Mouse (Mus musculus) intestine, embryonic 14.5 days (tissue): ENCODE results near the gene Ybx2. TPM values are rescaled to one million over a fixed set of nuclear protein-coding genes. Genes with fewer than 3 reads are reported as not detected.

Experiments used
- ATAC-seq: fragments of 200-750 bp; cut with Nextera tagmentation; replicated peaks from 2 replicates; pipeline ENCODE4 v1.8.0; 2017; ENCODE audit warnings: low read depth, moderate number of reproducible peaks, moderate TSS enrichment, moderate library complexity; ENCODE audit not compliant: low FRiP score, low TSS enrichment
- DNase-seq: peaks from one replicate; pipeline ENCODE4 v3.0.0-alpha.2; 2018; ENCODE audit warnings: low spot score
- H3K27ac ChIP-seq: fragments of 300-500 bp; sonication (generic); 2 replicates; pipeline ENCODE4 v1.5.1; 2014; ENCODE audit warnings: low read depth, mild to moderate bottlenecking, control low read depth
- H3K27me3 ChIP-seq: fragments of 300-500 bp; sonication (generic); replicated peaks from 2 replicates; pipeline ENCODE4 v1.6.1; 2014; ENCODE audit warnings: low read length, control low read depth; ENCODE audit not compliant: control insufficient read depth, insufficient read depth
- H3K36me3 ChIP-seq: fragments of 300-500 bp; sonication (generic); 2 replicates; pipeline ENCODE4 v1.6.1; 2014; ENCODE audit warnings: low read length, control low read depth; ENCODE audit not compliant: control insufficient read depth, insufficient read depth
- H3K4me1 ChIP-seq: fragments of 300-500 bp; sonication (generic); replicated peaks from 2 replicates; pipeline ENCODE4 v1.6.1; 2014; ENCODE audit warnings: low read length, control low read depth, mixed read lengths; ENCODE audit not compliant: control insufficient read depth, insufficient read depth
- H3K4me2 ChIP-seq: fragments of 300-500 bp; sonication (generic); 2 replicates; pipeline ENCODE4 v1.6.1; 2014; ENCODE audit warnings: low read length
- H3K4me3 ChIP-seq: fragments of 300-500 bp; sonication (generic); 2 replicates; pipeline ENCODE4 v1.5.1; 2014; ENCODE audit warnings: low read depth, low read length, control low read depth, mixed read lengths
- H3K9ac ChIP-seq: fragments of 300-500 bp; sonication (generic); 2 replicates; pipeline ENCODE4 v1.6.1; 2014; ENCODE audit warnings: mild to moderate bottlenecking, low read length
- H3K9me3 ChIP-seq: fragments of 300-500 bp; sonication (generic); 2 replicates; pipeline ENCODE4 v1.6.1; 2016; ENCODE audit warnings: low read length, control low read depth; ENCODE audit not compliant: control insufficient read depth
- WGBS: fragments of 180-500 bp; shearing (Covaris S2); extraction: QIAGEN DNeasy Blood & Tissue Kit; methylation state at CpG from one replicate; pipeline ENCODE4 v1.1.7; 2014; 5-methylcytosine and 5-hydroxymethylcytosine counted together
- polyA plus RNA-seq: library from polyadenylated mRNA; unstranded; fragments of >200 nt; fragmentation: Nextera tagmentation; extraction: Ambion mirVana; gene quantifications from 2 replicates; pipeline ENCODE4 v1.2.1, GENCODE M21; 2014

Gene Ybx2
- polyA plus RNA-seq, 1 experiment from 2014 or later = 4.6 TPM

GRCm38 (mm10) chr11:69968793-69969192 is 33.2 kb downstream of the Ybx2 start:
- H3K36me3 ChIP-seq = peaks cover 53% of the 10 kb centered on the region
- H3K4me3 ChIP-seq = no peak overlapping the region
- no peak overlapping the region for H3K9ac ChIP-seq
- DNase-seq (peak; percentile 67), ATAC-seq (peak; percentile 48)
- peak overlapping the region; percentile 67 for H3K27ac ChIP-seq
- H3K9me3 ChIP-seq = no peaks in the 10 kb centered on the region
- 62% methylated on average over 4 of the region's 4 CpGs for WGBS
- H3K4me2 ChIP-seq = peak overlapping the region; percentile 2
- peaks cover 5% of the 10 kb centered on the region; the same call in 1 of the 2 replicates for H3K4me1 ChIP-seq
- peaks cover 35% of the 10 kb centered on the region for H3K27me3 ChIP-seq

- peak overlapping the region; percentile 67 for H3K27ac ChIP-seq
- DNase-seq = no peak
- peaks cover 21% of the 10 kb centered on the region for H3K27me3 ChIP-seq
- no peak overlapping the region for H3K4me3 ChIP-seq
- no peak overlapping the region for H3K9ac ChIP-seq
- 73% methylated on average over 6 of the region's 6 CpGs for WGBS
- no peak for ATAC-seq
- H3K9me3 ChIP-seq = no peaks in the 10 kb centered on the region
- H3K36me3 ChIP-seq = peaks cover 67% of the 10 kb centered on the region
- no peak overlapping the region for H3K4me2 ChIP-seq
- peaks cover 5% of the 10 kb centered on the region; the same call in 1 of the 2 replicates for H3K4me1 ChIP-seq
Observed at GRCm38 (mm10) chr11:69970222-69970621, 34.6 kb downstream of the Ybx2 start.

GRCm38 (mm10) chr11:69970775-69971174 is 35.2 kb downstream of the Ybx2 start:
- peaks cover 15% of the 10 kb centered on the region for H3K27me3 ChIP-seq
- no peak overlapping the region for H3K4me2 ChIP-seq
- WGBS = 71% methylated on average over 3 of the region's 3 CpGs
- H3K27ac ChIP-seq = no peak overlapping the region
- H3K4me1 ChIP-seq = peaks cover 5% of the 10 kb centered on the region; the same call in 1 of the 2 replicates
- H3K9me3 ChIP-seq = no peaks in the 10 kb centered on the region
- peaks cover 73% of the 10 kb centered on the region for H3K36me3 ChIP-seq
- H3K9ac ChIP-seq = no peak overlapping the region
- no peak overlapping the region for H3K4me3 ChIP-seq
- ATAC-seq (no peak), DNase-seq (no peak)

GRCm38 (mm10) chr11:69974907-69975306 is 39.3 kb downstream of the Ybx2 start:
- H3K4me1 ChIP-seq = peaks cover 8% of the 10 kb centered on the region; the same call in 1 of the 2 replicates
- H3K27me3 ChIP-seq = no peaks in the 10 kb centered on the region
- peaks cover 79% of the 10 kb centered on the region for H3K36me3 ChIP-seq
- no peak overlapping the region for H3K4me2 ChIP-seq
- H3K9me3 ChIP-seq = no peaks in the 10 kb centered on the region
- ATAC-seq (no peak), DNase-seq (no peak)
- no peak overlapping the region for H3K27ac ChIP-seq
- H3K9ac ChIP-seq = no peak overlapping the region
- 93% methylated on average over 2 of the region's 2 CpGs for WGBS
- H3K4me3 ChIP-seq = no peak overlapping the region

GRCm38 (mm10) chr11:69976271-69976670 is 40.7 kb downstream of the Ybx2 start:
- H3K4me1 ChIP-seq = peaks cover 8% of the 10 kb centered on the region; the same call in 1 of the 2 replicates
- H3K27ac ChIP-seq = no peak overlapping the region
- no peak overlapping the region for H3K4me3 ChIP-seq
- ATAC-seq = no peak
- H3K36me3 ChIP-seq = peaks cover 70% of the 10 kb centered on the region
- H3K9ac ChIP-seq = no peak overlapping the region
- no peak for DNase-seq
- H3K4me2 ChIP-seq = no peak overlapping the region
- no peaks in the 10 kb centered on the region for H3K27me3 ChIP-seq
- no peaks in the 10 kb centered on the region for H3K9me3 ChIP-seq
- WGBS = 82% methylated on average over 4 of the region's 4 CpGs

GRCm38 (mm10) chr11:69979827-69980195 is 44.2 kb downstream of the Ybx2 start:
- Histone ChIP-seq H3K27ac (peak overlapping the region; percentile 98; the same call in 1 of the 2 replicates), H3K9me3 (no peaks in the 10 kb centered on the region), H3K9ac (peak overlapping the region; percentile 73), H3K27me3 (no peaks in the 10 kb centered on the region), H3K36me3 (peaks cover 51% of the 10 kb centered on the region), H3K4me1 (peaks cover 24% of the 10 kb centered on the region), H3K4me3 (peak overlapping the region; percentile 99), H3K4me2 (peak overlapping the region; percentile 89)
- ATAC-seq (no peak), DNase-seq (no peak)
- 1% methylated on average over 16 of the region's 16 CpGs for WGBS

GRCm38 (mm10) chr11:69980196-69981140 is 44.9 kb downstream of the Ybx2 start:
- Histone ChIP-seq H3K27ac (peak overlapping the region; percentile 98), H3K4me3 (peak overlapping the region; percentile 99), H3K36me3 (peaks cover 51% of the 10 kb centered on the region), H3K27me3 (no peaks in the 10 kb centered on the region), H3K9ac (peak overlapping the region; percentile 95), H3K9me3 (no peaks in the 10 kb centered on the region), H3K4me1 (peaks cover 24% of the 10 kb centered on the region), H3K4me2 (peak overlapping the region; percentile 89)
- WGBS = under 1% methylated on average over 41 of the region's 60 CpGs
- peak; percentile 92 for ATAC-seq
- peak; percentile 100 for DNase-seq

GRCm38 (mm10) chr11:69981141-69981762 is 45.7 kb downstream of the Ybx2 start, which contains the start of gene Ctdnep1:
TSS of gene Ctdnep1 (plus strand) at chr11:69981156.
- no peak for DNase-seq
- Histone ChIP-seq H3K27me3 (no peaks in the 10 kb centered on the region), H3K4me1 (peaks cover 24% of the 10 kb centered on the region), H3K27ac (peak within 1 kb of the TSS; percentile 98), H3K9me3 (no peaks in the 10 kb centered on the region), H3K36me3 (peaks cover 49% of the 10 kb centered on the region), H3K4me3 (peak within 1 kb of the TSS; percentile 99), H3K4me2 (peak within 1 kb of the TSS; percentile 98), H3K9ac (peak within 1 kb of the TSS; percentile 95)
- WGBS = 1% methylated on average over 40 of the region's 43 CpGs
- peak; percentile 56 for ATAC-seq
